Mouse (Mus musculus): ENCODE data around the gene Myog.

DNA sequence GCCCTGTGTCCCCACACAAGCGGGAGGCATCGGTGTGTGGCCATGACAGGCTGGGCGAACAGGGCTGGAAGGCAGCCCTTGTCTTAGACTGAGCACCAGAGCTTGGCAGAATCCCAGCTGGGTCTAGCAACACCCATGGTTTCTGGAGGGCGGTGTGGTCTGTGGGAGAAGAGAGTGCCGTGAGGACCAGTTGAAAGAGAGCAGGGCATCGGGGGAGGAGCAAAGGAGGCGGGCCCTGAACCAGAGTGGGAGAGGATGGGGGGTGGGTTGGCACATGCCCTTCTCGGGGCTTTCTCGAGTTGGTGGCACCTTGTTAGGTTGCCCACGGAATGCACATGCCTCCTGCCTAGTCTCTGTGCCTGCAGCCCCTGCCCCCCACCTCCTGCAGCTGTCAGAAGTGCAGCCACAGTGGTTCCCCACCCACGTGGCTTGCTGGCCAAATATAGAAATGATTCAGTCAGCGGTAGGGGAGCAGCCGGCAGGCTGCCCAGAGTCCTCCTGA, 43.0 kb downstream of the Myog start, which contains the start of gene Ppfia4:
- TF ChIP-seq POLR2A (IDR thresholded peaks at IDR 0.05; ENCODE audit: borderline replicate concordance, insufficient read depth, low read length) (no peak), CTCF (IDR thresholded peaks at IDR 0.05; ENCODE audit: borderline replicate concordance, insufficient read depth, low read depth, low read length) (no peak)
